Mouse (Mus musculus): Measurements from ENCODE around the gene Smco3. TPM values are rescaled to one million over a fixed set of nuclear protein-coding genes. Genes with fewer than 3 reads are reported as not detected.

Smco3 gene
- total and polyA plus RNA-seq, 2 experiments: not detected

GRCm38 (mm10) chr6:136874599-136874998 lies 39.3 kb upstream of the Smco3 start:
- WGBS: 71% methylated on average over 8 of the region's 8 CpGs
- no peak overlapping the region for H3K4me3 ChIP-seq (ENCODE audit: insufficient read depth, low read depth, low read length)
- no peak overlapping the region for H3K9ac ChIP-seq (ENCODE audit: low read depth, low read length)
- no peaks in the 10 kb centered on the region for H3K4me1 ChIP-seq (ENCODE audit: control insufficient read depth, insufficient read depth, low read length)
- no peaks in the 10 kb centered on the region for H3K79me2 ChIP-seq (ENCODE audit: control insufficient read depth, insufficient read depth, low read length)
- no peaks in the 10 kb centered on the region for H3K36me3 ChIP-seq (ENCODE audit: control insufficient read depth, insufficient read depth, low read length)
- no peak overlapping the region for H3K27ac ChIP-seq (replicated peaks; ENCODE audit: insufficient read depth, low read depth, low read length)
- TF ChIP-seq CTCF (IDR thresholded peaks at IDR 0.05; ENCODE audit: low read depth, low read length) (no peak), POLR2A (IDR thresholded peaks at IDR 0.05; ENCODE audit: extremely low read depth, insufficient read depth, low read length) (no peak)
- no peaks in the 10 kb centered on the region for H3K27me3 ChIP-seq (ENCODE audit: control insufficient read depth, insufficient read depth, low read length)
- DNase-seq (ENCODE audit: extremely low read depth, low read depth, low spot score): no peak

DNA sequence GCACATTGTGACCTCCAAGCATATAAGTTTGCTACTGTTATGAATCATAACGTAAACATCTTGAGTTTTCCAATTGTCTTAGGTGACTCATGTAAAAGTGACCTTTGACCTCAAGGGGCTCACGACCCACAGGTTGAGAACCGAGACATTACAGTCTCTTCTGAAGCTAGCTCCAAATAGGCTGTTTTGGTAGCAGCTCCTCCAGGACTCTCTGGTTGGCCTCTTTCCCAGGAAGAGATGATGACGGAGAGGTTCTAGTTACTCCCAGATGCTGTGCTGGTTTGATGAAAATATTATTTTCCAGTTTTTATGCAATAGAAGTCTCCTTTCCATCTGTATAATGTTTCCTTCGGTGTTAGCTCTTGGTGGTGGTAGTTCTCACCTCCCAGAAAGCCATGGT lies 33.7 kb upstream of the Smco3 start:
- Histone ChIP-seq H3K27ac (replicated peaks; ENCODE audit: insufficient read depth, low read depth, low read length) (no peak overlapping the region), H3K9ac (ENCODE audit: low read depth, low read length) (no peak overlapping the region), H3K4me3 (ENCODE audit: insufficient read depth, low read depth, low read length) (no peak overlapping the region), H3K79me2 (ENCODE audit: control insufficient read depth, insufficient read depth, low read length) (no peaks in the 10 kb centered on the region), H3K27me3 (ENCODE audit: control insufficient read depth, insufficient read depth, low read length) (no peaks in the 10 kb centered on the region), H3K4me1 (ENCODE audit: control insufficient read depth, insufficient read depth, low read length) (no peaks in the 10 kb centered on the region), H3K36me3 (ENCODE audit: control insufficient read depth, insufficient read depth, low read length) (no peaks in the 10 kb centered on the region)
- TF ChIP-seq CTCF (IDR thresholded peaks at IDR 0.05; ENCODE audit: low read depth, low read length) (no peak), POLR2A (IDR thresholded peaks at IDR 0.05; ENCODE audit: extremely low read depth, insufficient read depth, low read length) (no peak)
- DNase-seq (ENCODE audit: extremely low read depth, low read depth, low spot score): no peak
- 73% methylated on average over 5 of the region's 5 CpGs for WGBS

- H3K27me3 ChIP-seq (ENCODE audit: control insufficient read depth, insufficient read depth, low read length): no peaks in the 10 kb centered on the region
- H3K36me3 ChIP-seq (ENCODE audit: control insufficient read depth, insufficient read depth, low read length): no peaks in the 10 kb centered on the region
- DNase-seq (ENCODE audit: extremely low read depth, low read depth, low spot score): no peak
- H3K27ac ChIP-seq (replicated peaks; ENCODE audit: insufficient read depth, low read depth, low read length): no peak overlapping the region
- 90% methylated on average over 4 of the region's 4 CpGs for WGBS
- H3K79me2 ChIP-seq (ENCODE audit: control insufficient read depth, insufficient read depth, low read length): no peaks in the 10 kb centered on the region
- H3K4me1 ChIP-seq (ENCODE audit: control insufficient read depth, insufficient read depth, low read length): no peaks in the 10 kb centered on the region
- H3K4me3 ChIP-seq (ENCODE audit: insufficient read depth, low read depth, low read length): no peak overlapping the region
- TF ChIP-seq POLR2A (IDR thresholded peaks at IDR 0.05; ENCODE audit: extremely low read depth, insufficient read depth, low read length): no peak
- TF ChIP-seq CTCF (IDR thresholded peaks at IDR 0.05; ENCODE audit: low read depth, low read length): no peak
- no peak overlapping the region for H3K9ac ChIP-seq (ENCODE audit: low read depth, low read length)
Measured at GRCm38 (mm10) chr6:136866150-136866549, 30.9 kb upstream of the Smco3 start.

DNA sequence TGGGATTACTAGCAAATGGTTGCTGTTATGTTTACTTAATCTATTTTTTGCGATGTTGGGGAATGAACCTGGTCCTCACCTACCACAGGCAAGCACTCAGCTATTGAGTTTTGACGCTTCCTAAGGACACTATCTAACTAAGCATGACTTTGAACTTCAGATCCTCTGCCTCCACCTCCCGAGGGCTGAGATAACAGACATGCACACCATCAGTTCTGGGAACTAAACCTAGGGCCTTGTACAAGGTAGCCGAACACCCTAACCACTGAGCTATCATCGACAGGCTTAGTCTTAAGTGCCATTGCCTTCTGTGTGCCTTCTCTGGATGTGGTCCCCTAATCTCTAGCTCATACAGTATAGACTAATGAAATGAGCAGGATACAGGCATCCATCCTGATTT lies 30.1 kb upstream of the Smco3 start:
- Histone ChIP-seq H3K4me3 (ENCODE audit: insufficient read depth, low read depth, low read length) (no peak overlapping the region), H3K36me3 (ENCODE audit: control insufficient read depth, insufficient read depth, low read length) (no peaks in the 10 kb centered on the region), H3K9ac (ENCODE audit: low read depth, low read length) (no peak overlapping the region), H3K27me3 (ENCODE audit: control insufficient read depth, insufficient read depth, low read length) (no peaks in the 10 kb centered on the region), H3K27ac (replicated peaks; ENCODE audit: insufficient read depth, low read depth, low read length) (no peak overlapping the region), H3K4me1 (ENCODE audit: control insufficient read depth, insufficient read depth, low read length) (no peaks in the 10 kb centered on the region), H3K79me2 (ENCODE audit: control insufficient read depth, insufficient read depth, low read length) (no peaks in the 10 kb centered on the region)
- no peak for TF ChIP-seq POLR2A (IDR thresholded peaks at IDR 0.05; ENCODE audit: extremely low read depth, insufficient read depth, low read length)
- no peak for TF ChIP-seq CTCF (IDR thresholded peaks at IDR 0.05; ENCODE audit: low read depth, low read length)
- no peak for DNase-seq (ENCODE audit: extremely low read depth, low read depth, low spot score)
- WGBS: 87% methylated on average over 5 of the region's 5 CpGs

- DNase-seq (ENCODE audit: extremely low read depth, low read depth, low spot score): peak; percentile 55
- H3K27me3 ChIP-seq (ENCODE audit: control insufficient read depth, insufficient read depth, low read length): no peaks in the 10 kb centered on the region
- H3K9ac ChIP-seq (ENCODE audit: low read depth, low read length): peak overlapping the region; percentile 60
- WGBS: 42% methylated on average over 9 of the region's 9 CpGs
- TF ChIP-seq POLR2A (IDR thresholded peaks at IDR 0.05; ENCODE audit: extremely low read depth, insufficient read depth, low read length): no peak
- peak; percentile 31; the same call in 1 of the 2 replicates for TF ChIP-seq CTCF (IDR thresholded peaks at IDR 0.05; ENCODE audit: low read depth, low read length)
- no peaks in the 10 kb centered on the region for H3K4me1 ChIP-seq (ENCODE audit: control insufficient read depth, insufficient read depth, low read length)
- no peak overlapping the region for H3K27ac ChIP-seq (replicated peaks; ENCODE audit: insufficient read depth, low read depth, low read length)
- H3K4me3 ChIP-seq (ENCODE audit: insufficient read depth, low read depth, low read length): no peak overlapping the region
- H3K36me3 ChIP-seq (ENCODE audit: control insufficient read depth, insufficient read depth, low read length): no peaks in the 10 kb centered on the region
- no peaks in the 10 kb centered on the region for H3K79me2 ChIP-seq (ENCODE audit: control insufficient read depth, insufficient read depth, low read length)
Measured at GRCm38 (mm10) chr6:136861020-136861419, 25.8 kb upstream of the Smco3 start.

- H3K27me3 ChIP-seq (ENCODE audit: control insufficient read depth, insufficient read depth, low read length): no peaks in the 10 kb centered on the region
- H3K4me3 ChIP-seq (ENCODE audit: insufficient read depth, low read depth, low read length): no peak overlapping the region
- H3K9ac ChIP-seq (ENCODE audit: low read depth, low read length): no peak overlapping the region
- no peaks in the 10 kb centered on the region for H3K36me3 ChIP-seq (ENCODE audit: control insufficient read depth, insufficient read depth, low read length)
- H3K4me1 ChIP-seq (ENCODE audit: control insufficient read depth, insufficient read depth, low read length): no peaks in the 10 kb centered on the region
- peak overlapping the region; percentile 45 for H3K27ac ChIP-seq (replicated peaks; ENCODE audit: insufficient read depth, low read depth, low read length)
- no peak for TF ChIP-seq CTCF (IDR thresholded peaks at IDR 0.05; ENCODE audit: low read depth, low read length)
- TF ChIP-seq POLR2A (IDR thresholded peaks at IDR 0.05; ENCODE audit: extremely low read depth, insufficient read depth, low read length): no peak
- WGBS: 60% methylated on average over 8 of the region's 8 CpGs
- no peaks in the 10 kb centered on the region for H3K79me2 ChIP-seq (ENCODE audit: control insufficient read depth, insufficient read depth, low read length)
- DNase-seq (ENCODE audit: extremely low read depth, low read depth, low spot score): no peak
Measured at GRCm38 (mm10) chr6:136858420-136858819, 23.2 kb upstream of the Smco3 start.
